Mouse (Mus musculus) lung, postnatal 0 days (tissue): ENCODE results near the gene Gm21830. TPM values are rescaled to one million over a fixed set of nuclear protein-coding genes. Genes with fewer than 3 reads are reported as not detected.
"Not testable (repeated sequence)": the region's sequence is repeated elsewhere in the genome, so short reads cannot be mapped to it uniquely, and the experiment has no call there.

ENCODE experiments used
- ATAC-seq: fragments of 200-750 bp; cut with Nextera tagmentation; 2 replicates; pipeline ENCODE4 v1.8.0; 2017; ENCODE audit warnings: moderate library complexity
- DNase-seq: peaks from one replicate; pipeline ENCODE4 v3.0.0-alpha.2; 2016; ENCODE audit warnings: low spot score
- H3K27ac ChIP-seq: fragments of 300-500 bp; sonication (generic); 2 replicates; pipeline ENCODE4 v1.5.1; 2014; ENCODE audit warnings: antibody characterized with exemption, mild to moderate bottlenecking, low read length, mixed read lengths
- H3K27me3 ChIP-seq: fragments of 300-500 bp; sonication (generic); replicated peaks from 2 replicates; pipeline ENCODE4 v1.6.1; 2014; ENCODE audit warnings: low read length, mixed read lengths; ENCODE audit not compliant: insufficient read depth
- H3K36me3 ChIP-seq: fragments of 300-500 bp; sonication (generic); 2 replicates; pipeline ENCODE4 v1.6.1; 2014; ENCODE audit warnings: low read length, mixed read lengths; ENCODE audit not compliant: insufficient read depth
- H3K4me1 ChIP-seq: fragments of 300-500 bp; sonication (generic); 2 replicates; pipeline ENCODE4 v1.6.1; 2014; ENCODE audit warnings: antibody characterized with exemption, low read depth, low read length, mixed read lengths; ENCODE audit not compliant: insufficient read depth
- H3K4me2 ChIP-seq: fragments of 300-500 bp; sonication (generic); replicated peaks from 2 replicates; pipeline ENCODE4 v1.6.1; 2014; ENCODE audit warnings: low read depth, mild to moderate bottlenecking, low read length, moderate library complexity, mixed read lengths
- H3K4me3 ChIP-seq: fragments of 300-500 bp; sonication (generic); 2 replicates; pipeline ENCODE4 v1.5.1; 2014; ENCODE audit warnings: low read depth, low read length
- H3K9ac ChIP-seq: fragments of 300-500 bp; sonication (generic); replicated peaks from 2 replicates; pipeline ENCODE4 v1.6.1; 2014; ENCODE audit warnings: low read depth, mild to moderate bottlenecking
- H3K9me3 ChIP-seq: fragments of 300-500 bp; sonication (generic); 2 replicates; pipeline ENCODE4 v1.6.1; 2016; ENCODE audit warnings: low read length, mixed read lengths
- CTCF ChIP-seq: IDR thresholded peaks from 2 replicates; pipeline ENCODE4 v1.5.1; 2016; ENCODE audit warnings: antibody characterized with exemption, mild to moderate bottlenecking
- EP300 ChIP-seq: IDR thresholded peaks from 2 replicates; pipeline ENCODE4 v1.6.1; 2016; ENCODE audit warnings: antibody characterized with exemption, mild to moderate bottlenecking, control low read depth
- WGBS: fragments of 180-500 bp; shearing (Covaris S2); extraction: QIAGEN DNeasy Blood & Tissue Kit; methylation state at CpG from one replicate; pipeline ENCODE4 v1.1.7; 2014; 5-methylcytosine and 5-hydroxymethylcytosine counted together
- polyA plus RNA-seq: library from polyadenylated mRNA; unstranded; fragments of >200 nt; fragmentation: Nextera tagmentation; extraction: Ambion mirVana; gene quantifications from 2 replicates; pipeline ENCODE4 v1.2.1, GENCODE M21; 2015

Gene Gm21830
- not detected in 2 replicates for polyA plus RNA-seq

GRCm38 (mm10) chr2:67413425-67413824 lies at the start of gene Gm21830:
Gene Gm21830, plus strand, starts transcription at chr2:67413725.
- ATAC-seq = not testable (repeated sequence)

DNA sequence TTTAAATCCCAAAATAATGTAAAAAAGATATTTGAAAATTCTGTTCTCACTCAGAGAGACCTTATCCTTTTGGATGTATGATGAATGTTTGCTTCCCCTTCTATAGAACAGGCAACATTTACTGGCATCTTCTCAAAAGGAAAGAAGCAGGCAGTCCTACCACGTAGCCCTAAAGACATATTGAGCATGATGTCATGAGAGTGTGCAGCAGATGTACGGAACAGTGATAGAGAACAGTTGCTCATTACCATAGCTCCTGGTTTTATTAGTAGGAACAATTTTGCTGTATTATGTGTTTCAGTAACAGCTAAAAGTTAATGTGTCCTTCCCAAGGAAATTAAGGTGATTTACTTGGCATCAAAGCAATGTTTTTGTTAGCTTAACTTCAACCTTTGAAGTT lies 49.0 kb upstream of the Gm21830 start:
- H3K4me2 ChIP-seq = no peak overlapping the region
- no peak for DNase-seq
- no peak overlapping the region for H3K27ac ChIP-seq
- no peak overlapping the region for H3K9ac ChIP-seq
- TF ChIP-seq CTCF (no peak), EP300 (no peak)
- no peaks in the 10 kb centered on the region for H3K36me3 ChIP-seq
- H3K9me3 ChIP-seq = no peaks in the 10 kb centered on the region
- ATAC-seq = no peak
- no peaks in the 10 kb centered on the region for H3K4me1 ChIP-seq
- H3K27me3 ChIP-seq = no peaks in the 10 kb centered on the region
- no peak overlapping the region for H3K4me3 ChIP-seq
- WGBS = 69% methylated on average over 2 of the region's 2 CpGs

More at GRCm38 (mm10) chr2:67413425-67413824, at the start of gene Gm21830:
- H3K36me3 ChIP-seq, H3K27me3 ChIP-seq, H3K9ac ChIP-seq, H3K4me3 ChIP-seq, H3K4me1 ChIP-seq, H3K9me3 ChIP-seq, H3K27ac ChIP-seq, H3K4me2 ChIP-seq, DNase-seq: not testable (repeated sequence)
- no CpG with 5 or more reads among the region's 1 CpGs for WGBS

GRCm38 (mm10) chr2:67378504-67378903 lies 35.0 kb upstream of the Gm21830 start:
- Histone ChIP-seq H3K4me3 (no peak overlapping the region), H3K27me3 (no peaks in the 10 kb centered on the region), H3K36me3 (no peaks in the 10 kb centered on the region), H3K9me3 (no peaks in the 10 kb centered on the region), H3K9ac (no peak overlapping the region), H3K27ac (no peak overlapping the region), H3K4me1 (no peaks in the 10 kb centered on the region), H3K4me2 (no peak overlapping the region)
- 55% methylated on average over 3 of the region's 3 CpGs for WGBS
- TF ChIP-seq EP300 (no peak), CTCF (no peak)
- DNase-seq (peak; percentile 5), ATAC-seq (no peak)

DNA sequence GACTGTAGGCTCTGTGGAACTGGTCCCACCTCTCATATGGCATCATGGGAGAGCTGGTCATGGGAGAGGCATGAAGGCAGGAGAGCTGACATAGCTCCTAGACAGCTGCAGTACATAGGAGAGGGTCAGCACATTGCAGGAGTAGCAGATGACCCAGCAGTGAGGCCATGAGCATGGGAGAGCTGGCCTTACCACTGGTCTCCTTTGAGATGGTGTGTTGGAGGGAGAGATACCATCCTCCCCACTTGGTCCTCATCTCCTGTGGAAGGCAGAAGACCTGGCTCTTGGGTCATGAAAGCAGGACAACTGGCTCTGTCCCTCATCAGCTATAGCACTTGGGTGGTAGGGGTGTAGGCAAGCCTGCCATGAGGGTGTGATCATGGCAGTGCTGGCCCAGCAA lies 7.3 kb downstream of the Gm21830 start:
- Histone ChIP-seq H3K9ac (no peak overlapping the region), H3K9me3 (no peaks in the 10 kb centered on the region), H3K36me3 (no peaks in the 10 kb centered on the region), H3K4me1 (no peaks in the 10 kb centered on the region), H3K4me2 (no peak overlapping the region), H3K4me3 (no peak overlapping the region), H3K27me3 (no peaks in the 10 kb centered on the region), H3K27ac (no peak overlapping the region)
- TF ChIP-seq CTCF (no peak), EP300 (no peak)
- no peak for ATAC-seq
- DNase-seq = no peak

DNA sequence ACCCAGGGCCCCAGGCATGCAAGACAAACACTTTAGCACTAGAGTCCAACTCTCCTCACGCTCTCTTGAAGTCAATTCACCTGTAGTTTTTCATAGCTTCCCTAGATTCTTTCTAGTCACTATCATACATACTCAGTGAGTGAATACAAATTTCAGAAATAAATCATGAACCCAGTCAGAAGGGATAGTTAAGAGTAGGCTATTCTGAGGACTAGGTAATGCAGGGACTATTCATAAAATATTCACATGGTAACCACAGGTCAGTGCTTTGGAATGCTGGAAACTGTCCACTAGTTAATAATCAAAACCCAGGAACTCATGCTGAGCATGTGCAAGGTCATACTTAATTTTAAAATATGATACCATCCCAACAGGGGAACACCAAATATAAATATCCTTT lies 9.3 kb downstream of the Gm21830 start:
- Histone ChIP-seq H3K4me3 (no peak overlapping the region), H3K9me3 (no peaks in the 10 kb centered on the region), H3K36me3 (no peaks in the 10 kb centered on the region), H3K27ac (no peak overlapping the region), H3K4me2 (no peak overlapping the region), H3K4me1 (no peaks in the 10 kb centered on the region), H3K9ac (no peak overlapping the region), H3K27me3 (no peaks in the 10 kb centered on the region)
- no peak for TF ChIP-seq EP300
- TF ChIP-seq CTCF = no peak
- no peak for DNase-seq
- WGBS = 51% methylated on average over 1 of the region's 1 CpGs
- ATAC-seq = no peak

DNA sequence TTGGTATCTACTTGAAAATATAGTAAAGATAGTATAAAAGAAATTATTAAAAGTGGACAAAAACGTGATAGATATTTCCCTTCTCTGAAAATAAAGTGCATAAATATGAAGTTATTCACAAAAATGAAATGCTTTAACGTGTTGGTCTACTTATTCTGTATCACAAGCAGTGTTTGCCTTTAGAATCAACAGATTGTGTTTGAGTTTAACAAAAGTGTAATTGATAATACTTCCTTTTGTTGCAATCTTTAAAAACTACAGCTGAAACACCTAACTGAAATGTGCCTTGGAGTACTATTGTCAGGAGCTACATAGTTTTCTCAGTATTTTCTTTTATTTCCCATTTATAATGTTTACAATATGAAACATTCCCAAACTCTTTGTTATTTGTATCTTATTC lies 19.6 kb downstream of the Gm21830 start, which contains the start of gene Gm26727:
Gene Gm26727, minus strand, starts transcription at position 101 of the 400 bp plus-strand sequence.
- Histone ChIP-seq H3K4me2 (no peak within 1 kb of the TSS), H3K4me1 (no peaks in the 10 kb centered on the region), H3K36me3 (no peaks in the 10 kb centered on the region), H3K27ac (no peak within 1 kb of the TSS), H3K4me3 (no peak within 1 kb of the TSS), H3K9ac (no peak within 1 kb of the TSS), H3K9me3 (no peaks in the 10 kb centered on the region), H3K27me3 (no peaks in the 10 kb centered on the region)
- no peak for ATAC-seq
- TF ChIP-seq EP300 = no peak
- no peak for TF ChIP-seq CTCF
- no peak for DNase-seq
- WGBS = 46% methylated on average over 2 of the region's 2 CpGs

DNA sequence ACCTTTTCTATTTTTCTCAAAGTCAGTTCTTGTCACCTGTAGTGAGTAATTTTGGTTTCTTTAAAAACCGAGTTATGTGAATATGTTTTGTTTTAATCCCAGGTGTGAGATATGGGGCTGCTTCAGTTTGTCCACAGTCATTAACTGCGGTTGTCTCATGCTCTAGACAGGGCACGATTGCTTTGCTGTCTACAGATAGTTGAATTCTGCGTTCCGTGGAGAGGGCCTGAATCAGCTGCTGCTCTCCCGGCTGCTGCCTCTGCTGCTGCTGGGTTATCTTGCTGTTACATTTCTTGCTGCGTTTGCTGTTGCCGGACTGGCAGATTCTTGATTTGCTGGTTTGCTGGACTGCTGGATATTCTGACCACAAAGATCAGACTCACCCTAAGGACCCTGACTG lies 24.8 kb downstream of the Gm21830 start:
- Histone ChIP-seq H3K4me1 (no peaks in the 10 kb centered on the region), H3K9me3 (no peaks in the 10 kb centered on the region), H3K36me3 (no peaks in the 10 kb centered on the region), H3K4me2 (no peak overlapping the region), H3K27ac (no peak overlapping the region), H3K9ac (no peak overlapping the region), H3K4me3 (no peak overlapping the region), H3K27me3 (no peaks in the 10 kb centered on the region)
- WGBS = 68% methylated on average over 8 of the region's 8 CpGs
- ATAC-seq = no peak
- DNase-seq = no peak
- no peak for TF ChIP-seq EP300
- TF ChIP-seq CTCF = no peak
